Mouse (Mus musculus) cortical plate, adult 2 months (tissue): Measurements from ENCODE around the gene Stx1a.

Experiments used
- CTCF ChIP-seq: fragments of 200-500 bp; IDR thresholded peaks from 2 replicates; pipeline ENCODE4 v1.5.1; 2011; ENCODE audit warnings: mild to moderate bottlenecking, control low read depth, low read length; ENCODE audit not compliant: insufficient read depth; ENCODE audit errors: extremely low read depth
- POLR2A ChIP-seq: fragments of 200-500 bp; IDR thresholded peaks from 2 replicates; pipeline ENCODE4 v1.6.1; 2011; ENCODE audit warnings: mild to moderate bottlenecking, low read length, control low read depth; ENCODE audit not compliant: insufficient read depth; ENCODE audit errors: extremely low read depth

DNA sequence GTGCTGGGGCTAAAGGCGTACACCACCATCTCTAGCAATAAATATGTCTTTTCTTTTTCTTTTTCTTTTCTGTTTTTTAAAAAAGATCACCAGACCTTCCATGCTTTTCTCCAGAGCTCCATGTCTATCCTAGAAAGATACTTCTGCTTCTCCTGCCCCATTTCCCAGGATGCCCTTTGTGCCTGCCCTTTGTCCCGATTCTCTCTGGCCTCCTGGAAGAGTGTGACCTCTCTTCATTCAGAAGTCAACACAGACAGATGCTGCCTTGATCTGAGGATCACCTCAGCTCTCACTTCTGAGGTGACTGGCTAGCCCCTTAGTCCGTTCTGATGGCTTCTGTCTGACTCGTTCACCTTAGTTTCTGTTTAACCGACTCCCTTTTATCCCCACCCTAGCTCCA, 57.3 kb downstream of the Stx1a start:
- TF ChIP-seq CTCF: no peak
- no peak for TF ChIP-seq POLR2A
